Mouse (Mus musculus) heart, embryonic 14.5 days (tissue): ENCODE results near the gene Efemp2. TPM values are rescaled to one million over a fixed set of nuclear protein-coding genes. Genes with fewer than 3 reads are reported as not detected.

Source experiments
- ATAC-seq: fragments of 200-750 bp; cut with Nextera tagmentation; 2 replicates; pipeline ENCODE4 v1.8.0; 2017; ENCODE audit warnings: low read depth, moderate TSS enrichment; ENCODE audit not compliant: insufficient number of reproducible peaks, insufficient read depth, low FRiP score
- H3K27ac ChIP-seq, 2 experiments: fragments of 200-500 bp in 1 of 2; fragments of 300-500 bp in 1 of 2; sonication (generic) in 1 of 2; replicated peaks in 1 of 2; 2 replicates each; pipeline ENCODE4 v1.5.1; 2012 to 2014; ENCODE audit warnings: low read depth in 2 of 2, low read length in 2 of 2, control low read depth in 1 of 2, mild to moderate bottlenecking in 1 of 2, mixed read lengths in 1 of 2; ENCODE audit not compliant: control insufficient read depth in 1 of 2, insufficient read depth in 1 of 2
- H3K27me3 ChIP-seq: fragments of 300-500 bp; sonication (generic); 2 replicates; pipeline ENCODE4 v1.6.1; 2014; ENCODE audit warnings: mild to moderate bottlenecking, low read length, control low read depth; ENCODE audit not compliant: control insufficient read depth, insufficient read depth
- H3K36me3 ChIP-seq: fragments of 300-500 bp; sonication (generic); 2 replicates; pipeline ENCODE4 v1.6.1; 2014; ENCODE audit warnings: mild to moderate bottlenecking, control low read depth, low read length, mixed read lengths; ENCODE audit not compliant: control insufficient read depth, insufficient read depth
- H3K4me1 ChIP-seq, 2 experiments: fragments of 200-500 bp in 1 of 2; fragments of 300-500 bp in 1 of 2; sonication (generic) in 1 of 2; 2 replicates each; pipeline ENCODE4 v1.6.1; 2012 to 2014; ENCODE audit warnings: low read length in 2 of 2, control low read depth in 1 of 2, mixed read lengths in 1 of 2; ENCODE audit not compliant: control insufficient read depth in 2 of 2, insufficient read depth in 2 of 2
- H3K4me2 ChIP-seq: fragments of 300-500 bp; sonication (generic); 2 replicates; pipeline ENCODE4 v1.6.1; 2014; ENCODE audit warnings: mild to moderate bottlenecking, low read length
- H3K4me3 ChIP-seq, 2 experiments: fragments of 200-500 bp in 1 of 2; fragments of 300-500 bp in 1 of 2; sonication (generic) in 1 of 2; 2 replicates each; pipeline ENCODE4 v1.5.1; 2012 to 2014; ENCODE audit warnings: low read length in 2 of 2, mild to moderate bottlenecking in 2 of 2, control low read depth in 1 of 2, low read depth in 1 of 2, moderate library complexity in 1 of 2; ENCODE audit not compliant: control insufficient read depth in 1 of 2, insufficient read depth in 1 of 2
- H3K9ac ChIP-seq: fragments of 300-500 bp; sonication (generic); 2 replicates; pipeline ENCODE4 v1.6.1; 2014; ENCODE audit warnings: mild to moderate bottlenecking, low read length
- H3K9me3 ChIP-seq: fragments of 300-500 bp; sonication (generic); 2 replicates; pipeline ENCODE4 v1.6.1; 2016; ENCODE audit warnings: low read length, control low read depth; ENCODE audit not compliant: control insufficient read depth
- WGBS: fragments of 180-500 bp; shearing (Covaris S2); extraction: QIAGEN DNeasy Blood & Tissue Kit; methylation state at CpG from one replicate; pipeline ENCODE4 v1.1.7; 2014; 5-methylcytosine and 5-hydroxymethylcytosine counted together
- polyA plus RNA-seq: library from polyadenylated mRNA; unstranded; fragments of >200 nt; fragmentation: Nextera tagmentation; extraction: Ambion mirVana; gene quantifications from 2 replicates; pipeline ENCODE4 v1.2.1, GENCODE M21; 2014

Efemp2 gene
- polyA plus RNA-seq, 1 experiment from 2014 or later, result 68.9 TPM

- 51% methylated on average over 8 of the region's 8 CpGs for WGBS
- Histone ChIP-seq H3K9me3 (no peaks in the 10 kb centered on the region), H3K9ac (peak overlapping the region; percentile 89)
These were observed 18.2 kb upstream of the Efemp2 start for GRCm38 (mm10) chr19:5455568-5455967.

GRCm38 (mm10) chr19:5456241-5456921 lies 17.4 kb upstream of the Efemp2 start:
- 0 out of 2 replicates have a peak, but pooled peaks have one; percentile 4 for ATAC-seq
- WGBS, result 4% methylated on average over 26 of the region's 26 CpGs

More at GRCm38 (mm10) chr19:5455568-5455967, 18.2 kb upstream of the Efemp2 start:
- Histone ChIP-seq H3K36me3 (peaks cover 15% of the 10 kb centered on the region), H3K4me2 (peak overlapping the region; percentile 97), H3K4me3 (peak overlapping the region; percentile 69 to 92), H3K27ac (peak overlapping the region; percentile 58 to 94), H3K4me1 (peaks cover 9 to 27% of the 10 kb centered on the region in 2 experiments), H3K27me3 (no peaks in the 10 kb centered on the region)
- ATAC-seq, result no peak

GRCm38 (mm10) chr19:5456922-5457745 lies 16.6 kb upstream of the Efemp2 start:
- Histone ChIP-seq H3K9ac (peak overlapping the region; percentile 89), H3K4me1 (peaks cover 11 to 33% of the 10 kb centered on the region in 2 experiments), H3K27me3 (no peaks in the 10 kb centered on the region), H3K27ac (peak overlapping the region; percentile 90 to 94), H3K4me3 (peak overlapping the region; percentile 69 to 92), H3K9me3 (no peaks in the 10 kb centered on the region), H3K4me2 (peak overlapping the region; percentile 97), H3K36me3 (peaks cover 22% of the 10 kb centered on the region)
- under 1% methylated on average over 68 of the region's 70 CpGs for WGBS
- ATAC-seq, result peak; percentile 84

More at GRCm38 (mm10) chr19:5456241-5456921, 17.4 kb upstream of the Efemp2 start:
- peak overlapping the region; percentile 89 for H3K9ac ChIP-seq
- H3K4me3 ChIP-seq, result peak overlapping the region; percentile 69 to 92
- H3K27me3 ChIP-seq, result no peaks in the 10 kb centered on the region
- H3K4me1 ChIP-seq, result peaks cover 11 to 32% of the 10 kb centered on the region in 2 experiments
- H3K4me2 ChIP-seq, result peak overlapping the region; percentile 97
- H3K27ac ChIP-seq, result peak overlapping the region; percentile 90 to 94
- H3K36me3 ChIP-seq, result peaks cover 15% of the 10 kb centered on the region
- H3K9me3 ChIP-seq, result no peaks in the 10 kb centered on the region

- no peak for ATAC-seq
- Histone ChIP-seq H3K4me3 (peak within 1 kb of the TSS; percentile 69 to 92), H3K9ac (peak within 1 kb of the TSS; percentile 89), H3K36me3 (peaks cover 28% of the 10 kb centered on the region), H3K27ac (peak within 1 kb of the TSS; percentile 90 to 94), H3K4me1 (peaks cover 11 to 33% of the 10 kb centered on the region in 2 experiments), H3K9me3 (no peaks in the 10 kb centered on the region), H3K27me3 (no peaks in the 10 kb centered on the region), H3K4me2 (peak within 1 kb of the TSS; percentile 97)
- WGBS, result 15% methylated on average over 14 of the region's 14 CpGs
These were observed 15.9 kb upstream of the Efemp2 start, which contains the start of gene Ccdc85b for GRCm38 (mm10) chr19:5457746-5458442. Gene Ccdc85b, minus strand, starts transcription at chr19:5457894.

- H3K4me2 ChIP-seq, result no peak overlapping the region
- H3K27ac ChIP-seq, result no peak overlapping the region
- H3K9ac ChIP-seq, result no peak overlapping the region
- H3K4me3 ChIP-seq, result no peak overlapping the region
- ATAC-seq, result no peak
- H3K36me3 ChIP-seq, result peaks cover 32% of the 10 kb centered on the region
- H3K9me3 ChIP-seq, result no peaks in the 10 kb centered on the region
- 53% methylated on average over 7 of the region's 7 CpGs for WGBS
- no peaks in the 10 kb centered on the region for H3K27me3 ChIP-seq
- peaks cover 11 to 35% of the 10 kb centered on the region in 2 experiments for H3K4me1 ChIP-seq
These were observed 14.7 kb upstream of the Efemp2 start for GRCm38 (mm10) chr19:5459019-5459418.

- no peak for ATAC-seq
- Histone ChIP-seq H3K27me3 (no peaks in the 10 kb centered on the region), H3K9me3 (no peaks in the 10 kb centered on the region), H3K27ac (peak overlapping the region in 1 of 2 experiments; percentile 70; a peak in 1 of 4 replicates), H3K4me2 (peak overlapping the region; percentile 80), H3K4me3 (peak overlapping the region in 1 of 2 experiments; percentile 75; a peak in 3 of 4 replicates), H3K36me3 (peaks cover 32% of the 10 kb centered on the region), H3K9ac (peak overlapping the region; percentile 80), H3K4me1 (peaks cover 12 to 36% of the 10 kb centered on the region in 2 experiments)
- WGBS, result 23% methylated on average over 3 of the region's 3 CpGs
These were observed 13.9 kb upstream of the Efemp2 start for GRCm38 (mm10) chr19:5459896-5460295.

GRCm38 (mm10) chr19:5460465-5460911 lies 13.3 kb upstream of the Efemp2 start, which contains the start of gene Fibp:
Gene Fibp, plus strand, starts transcription at chr19:5460615.
- H3K27me3 ChIP-seq, result no peaks in the 10 kb centered on the region
- H3K4me1 ChIP-seq, result peaks cover 11 to 30% of the 10 kb centered on the region in 2 experiments
- peak within 1 kb of the TSS; percentile 75 to 85 for H3K4me3 ChIP-seq
- peak within 1 kb of the TSS; percentile 64 to 70; a peak in 2 of 4 replicates for H3K27ac ChIP-seq
- H3K36me3 ChIP-seq, result peaks cover 36% of the 10 kb centered on the region
- peak within 1 kb of the TSS; percentile 80 for H3K4me2 ChIP-seq
- WGBS, result under 1% methylated on average over 32 of the region's 32 CpGs
- 0 out of 2 replicates have a peak, but pooled peaks have one; percentile 14 for ATAC-seq
- H3K9ac ChIP-seq, result peak within 1 kb of the TSS; percentile 80
- H3K9me3 ChIP-seq, result no peaks in the 10 kb centered on the region
